Mouse (Mus musculus): ENCODE data around the gene Gsdme.

Gsdme gene

GRCm38 (mm10) chr6:50263670-50264069, at the start of gene Gsdme:
Gene Gsdme, minus strand, starts transcription at chr6:50263862.
- in situ Hi-C loops (cut with MboI), result no loop called here

DNA sequence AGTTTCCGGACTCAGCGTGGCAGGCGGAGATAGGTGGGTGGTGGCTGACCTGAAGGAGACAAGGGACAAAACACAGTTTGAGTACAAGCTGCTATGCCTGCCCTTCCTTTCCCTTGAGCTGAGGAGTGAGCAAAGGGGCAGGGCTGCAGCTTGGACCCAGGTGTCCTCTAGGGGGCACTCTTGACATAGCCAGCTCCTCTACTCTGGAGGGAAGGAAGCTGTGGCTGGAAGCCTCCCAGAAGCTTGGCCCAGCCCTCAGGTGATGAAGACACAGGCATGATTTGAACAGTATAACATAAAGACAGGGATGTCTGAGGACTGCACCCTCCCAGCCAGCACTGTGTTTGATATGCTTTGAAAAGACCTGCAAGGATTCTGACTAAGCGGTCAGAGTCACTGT, 49.0 kb upstream of the Gsdme start:
- in situ Hi-C loops (cut with MboI), result no loop called here

DNA sequence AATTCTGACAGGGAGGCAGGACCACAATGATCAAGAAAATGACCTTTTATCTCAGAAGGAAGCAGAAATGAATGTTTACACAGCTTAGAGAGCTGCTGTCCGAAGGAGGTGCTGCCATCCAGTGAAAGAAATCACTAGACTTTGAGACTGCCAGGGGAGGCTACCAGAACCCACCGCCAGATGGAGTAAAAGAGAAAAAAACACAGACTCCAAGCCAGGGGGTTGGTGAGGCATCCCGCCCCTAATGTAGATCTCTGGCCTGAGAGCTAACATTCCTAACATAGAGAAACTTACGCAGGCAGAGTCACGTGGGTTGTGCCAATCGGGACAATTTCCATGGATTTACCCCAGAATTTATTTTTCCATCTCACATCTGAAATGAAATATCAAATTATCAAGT, 45.4 kb upstream of the Gsdme start:
- in situ Hi-C loops (cut with MboI), result no loop called here

DNA sequence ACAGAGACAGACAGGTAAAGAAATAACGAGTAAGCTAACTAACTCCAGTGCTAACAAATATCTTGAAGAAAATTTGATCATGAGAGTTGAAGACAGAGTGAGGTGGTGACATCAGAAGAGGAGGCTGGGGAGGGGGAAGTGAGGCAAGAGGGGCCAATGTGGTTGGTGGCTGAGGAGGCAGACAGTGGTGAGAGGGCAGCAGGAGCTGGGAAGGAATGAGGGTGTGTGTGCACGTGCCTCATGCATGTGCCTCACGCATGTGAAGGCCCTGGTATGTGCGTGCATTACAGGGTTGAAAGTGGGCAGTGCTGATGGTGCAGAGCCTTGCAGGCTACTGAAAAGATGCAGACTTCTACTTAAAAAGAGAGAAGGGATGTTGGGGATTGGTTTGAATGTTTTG, 43.0 kb upstream of the Gsdme start:
- in situ Hi-C loops (cut with MboI), result no loop called here

DNA sequence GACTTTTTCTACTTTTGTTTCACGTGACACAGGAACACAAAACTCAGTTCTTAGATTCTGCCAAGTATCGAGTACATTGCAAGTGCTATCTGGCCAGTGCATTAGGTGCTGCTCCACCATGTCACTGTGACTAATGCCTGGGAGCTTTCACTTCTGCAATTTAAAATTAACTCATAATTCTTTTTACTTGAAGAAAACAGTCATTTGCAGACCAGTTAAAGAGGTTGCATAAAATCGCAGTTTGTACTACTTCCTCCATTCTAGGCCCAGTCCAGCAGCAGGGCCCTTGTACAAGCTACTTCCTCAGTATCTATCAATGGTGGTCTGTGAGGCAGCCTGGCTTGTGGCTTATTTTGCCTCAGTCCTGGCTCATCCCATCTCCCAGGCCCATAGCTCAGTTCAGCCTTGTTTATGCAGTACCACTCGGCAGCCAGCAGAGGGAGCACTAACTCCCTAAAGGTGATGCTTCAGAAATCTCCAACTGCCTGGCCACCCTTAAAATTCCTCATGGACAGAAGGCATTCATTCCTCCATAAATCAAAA, 41.4 kb upstream of the Gsdme start:
- in situ Hi-C loops (cut with MboI), result no loop called here

- in situ Hi-C loops (cut with MboI), result no loop called here
These were observed 37.5 kb upstream of the Gsdme start for GRCm38 (mm10) chr6:50301121-50301520.

DNA sequence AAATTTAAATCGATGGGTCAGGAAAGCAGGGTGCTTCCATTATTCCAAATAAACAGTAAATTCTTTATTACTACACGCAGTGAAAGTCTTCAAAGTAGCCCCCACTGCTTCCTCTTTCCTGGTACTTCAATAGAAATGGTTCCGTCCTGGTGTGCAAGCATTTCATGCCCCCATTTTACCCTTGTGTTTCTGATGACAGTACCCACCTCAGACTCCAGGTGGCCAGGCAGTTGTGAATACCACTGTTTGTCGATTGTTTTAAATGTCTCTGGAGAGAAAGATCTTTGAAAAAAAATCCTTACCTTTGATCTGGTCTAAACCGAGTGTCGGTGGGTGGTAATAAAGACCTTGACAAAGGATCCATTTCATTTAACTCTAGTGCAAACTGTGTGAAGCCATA, 37.0 kb upstream of the Gsdme start:
- in situ Hi-C loops (cut with MboI), result no loop called here

GRCm38 (mm10) chr6:50299071-50299470, 35.4 kb upstream of the Gsdme start:
- in situ Hi-C loops (cut with MboI), result loop anchor here (25.0 kb wide), 1 partner anchor 787 kb away; no protein-coding TSS in a partner anchor

DNA sequence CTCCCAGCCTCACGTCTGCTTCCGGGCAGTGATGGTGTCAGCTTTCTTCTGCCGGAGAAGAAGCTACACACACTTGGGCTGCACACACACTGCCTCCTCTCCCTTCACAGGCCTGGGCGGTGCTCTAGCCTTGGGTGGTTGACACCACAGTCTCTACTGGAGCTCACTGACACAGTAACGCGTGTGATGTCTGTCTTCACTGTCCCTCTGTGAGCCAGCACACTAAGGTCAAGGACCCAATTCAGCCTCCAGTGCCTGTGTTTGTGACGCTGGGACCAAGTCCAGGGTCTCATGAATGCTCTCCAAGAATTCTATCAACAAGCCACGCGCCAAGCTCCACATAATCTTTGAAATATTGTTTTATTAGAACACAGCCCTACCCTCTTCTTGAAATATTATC, 34.0 kb upstream of the Gsdme start:
- in situ Hi-C loops (cut with MboI), result loop anchor here (25.0 kb wide), 1 partner anchor 785 kb away; no protein-coding TSS in a partner anchor

GRCm38 (mm10) chr6:50295136-50295535, 31.5 kb upstream of the Gsdme start:
- in situ Hi-C loops (cut with MboI), result loop anchor here (25.0 kb wide), 1 partner anchor 783 kb away; no protein-coding TSS in a partner anchor

GRCm38 (mm10) chr6:50294128-50294527, 30.5 kb upstream of the Gsdme start:
- in situ Hi-C loops (cut with MboI), result loop anchor here (25.0 kb wide), 1 partner anchor 782 kb away; no protein-coding TSS in a partner anchor

- in situ Hi-C loops (cut with MboI), result loop anchor here (25.0 kb wide), 1 partner anchor 779 kb away; no protein-coding TSS in a partner anchor
These were observed 28.0 kb upstream of the Gsdme start for GRCm38 (mm10) chr6:50291650-50292049.

DNA sequence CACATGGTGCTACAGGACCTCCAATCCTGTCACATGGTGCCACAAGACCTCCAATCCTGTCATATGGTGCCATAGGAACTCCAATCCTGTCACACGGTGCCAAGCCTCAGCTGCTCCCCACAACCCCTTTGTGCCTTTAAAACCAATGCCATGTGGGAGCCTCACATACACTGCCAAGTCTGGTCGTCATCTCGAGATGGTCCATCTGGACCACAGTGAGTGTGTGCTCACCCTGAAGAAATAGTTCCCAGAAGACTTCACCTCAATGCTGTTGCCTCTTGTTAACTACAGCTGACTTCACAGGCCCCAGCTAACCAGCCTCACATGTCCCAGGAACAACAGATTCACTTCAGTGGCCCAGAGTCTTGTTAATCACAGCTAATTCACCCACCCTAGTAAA, 23.2 kb upstream of the Gsdme start:
- in situ Hi-C loops (cut with MboI), result loop anchor here (25.0 kb wide), 1 partner anchor 775 kb away; no protein-coding TSS in a partner anchor

DNA sequence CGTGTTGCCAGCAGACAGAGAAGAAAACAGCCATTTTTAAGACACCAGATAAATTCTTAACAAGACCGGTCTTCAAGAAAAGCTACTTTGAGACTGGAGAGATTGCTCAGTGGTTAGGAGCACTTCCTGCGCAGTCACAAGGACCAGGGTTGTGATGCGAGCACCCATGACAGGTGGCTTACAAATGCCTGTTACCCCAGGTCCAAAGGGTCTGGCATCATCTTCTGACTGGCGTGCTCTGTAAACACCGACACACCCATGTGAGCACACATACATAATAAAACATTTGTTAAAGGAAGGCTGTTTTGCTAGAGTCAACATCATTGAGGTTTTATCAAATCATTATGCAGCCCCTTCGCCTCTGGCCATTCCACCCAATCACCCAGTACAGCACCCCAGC, 16.0 kb upstream of the Gsdme start:
- in situ Hi-C loops (cut with MboI), result loop anchor here (25.0 kb wide), 1 partner anchor 767 kb away; no protein-coding TSS in a partner anchor

GRCm38 (mm10) chr6:50273947-50274346, 10.3 kb upstream of the Gsdme start:
- in situ Hi-C loops (cut with MboI), result no loop called here

- in situ Hi-C loops (cut with MboI), result no loop called here
These were observed 9.8 kb upstream of the Gsdme start for GRCm38 (mm10) chr6:50273416-50273815.

DNA sequence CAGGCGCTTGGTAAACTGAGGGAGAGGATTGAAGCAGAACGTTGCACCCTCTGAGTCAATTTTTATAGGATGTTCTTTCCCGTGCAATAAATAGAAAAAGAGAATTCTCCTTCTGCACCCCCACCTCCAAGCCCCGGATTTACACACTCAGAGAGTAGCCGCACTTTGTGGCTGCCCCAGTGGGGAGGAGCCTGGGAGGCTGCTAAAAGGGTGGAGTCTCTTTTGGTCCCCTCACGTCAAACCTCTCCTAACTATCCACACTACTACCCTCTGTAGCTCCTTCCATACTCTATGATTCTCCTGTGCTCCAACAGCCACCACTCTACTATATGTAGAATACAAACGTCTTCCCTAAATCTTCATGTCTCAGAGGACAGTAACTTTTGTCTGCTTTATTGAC, 1.4 kb downstream of the Gsdme start:
- in situ Hi-C loops (cut with MboI), result no loop called here

- in situ Hi-C loops (cut with MboI), result no loop called here
These were observed 1.8 kb downstream of the Gsdme start for GRCm38 (mm10) chr6:50261922-50262261.

GRCm38 (mm10) chr6:50261201-50261921, 2.3 kb downstream of the Gsdme start:
- in situ Hi-C loops (cut with MboI), result no loop called here

DNA sequence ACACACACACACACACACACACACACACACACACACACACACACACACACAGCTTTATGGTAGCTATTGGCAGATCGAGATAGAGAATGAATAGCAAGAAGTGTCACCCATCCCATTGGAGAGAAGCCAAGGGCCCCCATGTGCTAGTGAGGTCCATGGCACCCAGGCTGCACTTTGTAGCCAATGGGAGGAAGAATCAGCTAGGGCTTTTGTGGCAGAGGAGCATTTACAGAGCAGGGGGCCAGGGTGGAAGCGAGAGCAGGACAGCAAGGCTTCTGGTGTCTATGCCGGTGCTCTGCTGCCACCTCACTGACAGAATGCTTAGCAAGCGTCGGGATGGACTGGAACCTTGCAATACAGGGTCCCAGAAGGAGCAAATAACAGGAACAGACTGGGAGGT, 8.3 kb downstream of the Gsdme start:
- in situ Hi-C loops (cut with MboI), result no loop called here

DNA sequence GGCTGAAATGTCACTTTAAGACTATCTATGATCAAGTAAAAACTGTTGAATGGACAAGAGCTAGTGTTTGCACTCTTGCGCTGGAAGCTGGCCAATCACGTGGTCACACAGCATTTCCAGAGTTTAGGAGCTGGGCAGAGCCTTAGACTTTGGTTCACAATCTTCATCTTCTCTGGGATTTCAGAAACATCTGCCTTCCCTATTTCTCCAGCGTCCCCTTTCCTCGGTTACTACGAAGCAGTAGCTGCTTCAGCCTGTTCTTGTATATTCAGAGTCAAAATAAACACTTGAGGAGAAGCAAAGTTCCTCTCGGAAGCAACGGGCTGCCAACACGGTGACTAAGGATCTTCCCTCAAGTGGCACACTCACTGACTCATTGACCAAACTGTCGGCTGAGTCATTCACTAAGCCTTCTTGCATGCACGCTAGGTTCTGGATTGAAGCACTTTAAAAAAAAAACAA, 8.9 kb downstream of the Gsdme start:
- in situ Hi-C loops (cut with MboI), result no loop called here

GRCm38 (mm10) chr6:50252690-50253089, 11.0 kb downstream of the Gsdme start:
- in situ Hi-C loops (cut with MboI), result no loop called here

DNA sequence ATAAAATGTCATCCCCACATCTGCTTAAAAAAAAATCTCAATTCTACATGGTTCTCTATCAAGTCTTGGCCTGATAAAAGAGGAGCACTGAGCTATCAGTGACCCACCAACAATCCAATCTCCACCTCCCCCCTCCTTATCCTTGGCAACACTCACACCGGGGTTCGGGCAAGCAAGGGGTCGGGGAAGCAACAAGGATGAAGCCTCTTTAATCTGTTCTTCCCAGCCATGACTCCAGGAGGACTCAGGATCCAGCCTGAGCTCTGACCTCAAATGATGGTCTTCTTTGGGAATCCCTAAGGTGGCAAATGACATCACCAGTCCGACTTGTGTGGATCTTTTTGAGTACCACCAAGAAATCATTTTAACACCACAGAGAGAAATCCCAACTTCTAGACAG, 15.9 kb downstream of the Gsdme start:
- in situ Hi-C loops (cut with MboI), result no loop called here

Data from mature B cell (primary cell).